Mouse (Mus musculus) forebrain, postnatal 0 days (tissue): ENCODE measurements around the gene 2310034G01Rik. TPM values are rescaled to one million over a fixed set of nuclear protein-coding genes. Genes with fewer than 3 reads are reported as not detected.

Experiments used
- ATAC-seq: fragments of 200-750 bp; cut with Nextera tagmentation; 2 replicates; pipeline ENCODE4 v1.8.0; 2017; ENCODE audit warnings: mild to moderate bottlenecking, moderate library complexity
- DNase-seq: peaks from one replicate; pipeline ENCODE4 v3.0.0-alpha.2; 2015
- H3K27ac ChIP-seq: fragments of 300-500 bp; sonication (generic); 2 replicates; pipeline ENCODE4 v1.5.1; 2014; ENCODE audit warnings: low read depth, mild to moderate bottlenecking, antibody characterized with exemption, low read length, moderate library complexity, mixed read lengths
- H3K27me3 ChIP-seq: fragments of 300-500 bp; sonication (generic); 2 replicates; pipeline ENCODE4 v1.6.1; 2014; ENCODE audit warnings: mild to moderate bottlenecking, low read length, mixed read lengths; ENCODE audit not compliant: insufficient read depth
- H3K36me3 ChIP-seq: fragments of 300-500 bp; sonication (generic); 2 replicates; pipeline ENCODE4 v1.6.1; 2014; ENCODE audit warnings: mild to moderate bottlenecking, moderate library complexity; ENCODE audit not compliant: insufficient read depth
- H3K4me1 ChIP-seq: fragments of 300-500 bp; sonication (generic); 2 replicates; pipeline ENCODE4 v1.6.1; 2014; ENCODE audit warnings: antibody characterized with exemption; ENCODE audit not compliant: insufficient read depth
- H3K4me2 ChIP-seq: fragments of 300-500 bp; sonication (generic); 2 replicates; pipeline ENCODE4 v1.6.1; 2014; ENCODE audit warnings: low read depth, mild to moderate bottlenecking, moderate library complexity
- H3K4me3 ChIP-seq: fragments of 300-500 bp; sonication (generic); 2 replicates; pipeline ENCODE4 v1.5.1; 2014; ENCODE audit warnings: low read depth, low read length, mixed read lengths
- H3K9ac ChIP-seq: fragments of 300-500 bp; sonication (generic); 2 replicates; pipeline ENCODE4 v1.6.1; 2014; ENCODE audit warnings: mild to moderate bottlenecking
- H3K9me3 ChIP-seq: fragments of 300-500 bp; sonication (generic); 2 replicates; pipeline ENCODE4 v1.6.1; 2016; ENCODE audit warnings: low read length
- CTCF ChIP-seq: sonication (generic); IDR thresholded peaks from 2 replicates; pipeline ENCODE4 v1.5.1; 2016; ENCODE audit warnings: antibody characterized with exemption, control low read depth, low read depth
- WGBS: fragments of 180-500 bp; shearing (Covaris S2); extraction: QIAGEN DNeasy Blood & Tissue Kit; methylation state at CpG from one replicate; pipeline ENCODE4 v1.1.7; 2014; 5-methylcytosine and 5-hydroxymethylcytosine counted together
- polyA plus RNA-seq: library from polyadenylated mRNA; unstranded; fragments of >200 nt; fragmentation: Nextera tagmentation; extraction: Ambion mirVana; gene quantifications from 2 replicates; pipeline ENCODE4 v1.2.1, GENCODE M21; 2015
- total RNA-seq: library from RNA; depleted of rRNA; stranded (reverse); fragments of >200 nt; gene quantifications from 2 replicates; pipeline ENCODE4 v1.2.3, GENCODE M21; 2014

The 2310034G01Rik gene
- total and polyA plus RNA-seq, 2 experiments from 2014 or later = 2.3 to 4.3 TPM

GRCm38 (mm10) chr19:46347146-46347545, 3.0 kb downstream of the 2310034G01Rik start:
- H3K9me3 ChIP-seq = no peaks in the 10 kb centered on the region
- TF ChIP-seq CTCF = no peak
- no peak overlapping the region for H3K9ac ChIP-seq
- ATAC-seq = no peak
- H3K27ac ChIP-seq = no peak overlapping the region
- no peak overlapping the region for H3K4me3 ChIP-seq
- no peaks in the 10 kb centered on the region for H3K27me3 ChIP-seq
- no peak for DNase-seq
- 100% methylated on average over 1 of the region's 1 CpGs for WGBS
- H3K36me3 ChIP-seq = no peaks in the 10 kb centered on the region
- H3K4me2 ChIP-seq = no peak overlapping the region
- 0 out of 2 replicates have a peak, but pooled peaks cover 4% of the 10 kb centered on the region for H3K4me1 ChIP-seq

- no peaks in the 10 kb centered on the region for H3K27me3 ChIP-seq
- no peak overlapping the region for H3K9ac ChIP-seq
- no peak for ATAC-seq
- TF ChIP-seq CTCF = no peak
- 23% methylated on average over 7 of the region's 7 CpGs for WGBS
- no peak overlapping the region for H3K4me3 ChIP-seq
- DNase-seq = no peak
- H3K9me3 ChIP-seq = no peaks in the 10 kb centered on the region
- no peak overlapping the region for H3K4me2 ChIP-seq
- no peaks in the 10 kb centered on the region for H3K36me3 ChIP-seq
- H3K4me1 ChIP-seq = 0 out of 2 replicates have a peak, but pooled peaks cover 4% of the 10 kb centered on the region
- H3K27ac ChIP-seq = no peak overlapping the region
Measured at GRCm38 (mm10) chr19:46344710-46345419, 5.2 kb downstream of the 2310034G01Rik start.

GRCm38 (mm10) chr19:46339287-46339971, 10.7 kb downstream of the 2310034G01Rik start:
- Histone ChIP-seq H3K9ac (peak overlapping the region; percentile 65), H3K4me3 (peak overlapping the region; percentile 49; the same call in 1 of the 2 replicates), H3K27ac (peak overlapping the region; percentile 79), H3K9me3 (no peaks in the 10 kb centered on the region), H3K4me2 (peak overlapping the region; percentile 48), H3K4me1 (peaks cover 14% of the 10 kb centered on the region), H3K27me3 (no peaks in the 10 kb centered on the region), H3K36me3 (no peaks in the 10 kb centered on the region)
- no peak for TF ChIP-seq CTCF
- ATAC-seq (peak; percentile 34), DNase-seq (peak; percentile 72)
- 36% methylated on average over 7 of the region's 7 CpGs for WGBS

- no peak for DNase-seq
- peak overlapping the region; percentile 48 for H3K4me2 ChIP-seq
- H3K9ac ChIP-seq = peak overlapping the region; percentile 65
- peak overlapping the region; percentile 49 for H3K4me3 ChIP-seq
- no peaks in the 10 kb centered on the region for H3K27me3 ChIP-seq
- no peaks in the 10 kb centered on the region for H3K9me3 ChIP-seq
- 40% methylated on average over 6 of the region's 6 CpGs for WGBS
- TF ChIP-seq CTCF = no peak
- H3K36me3 ChIP-seq = no peaks in the 10 kb centered on the region
- H3K27ac ChIP-seq = peak overlapping the region; percentile 79
- peak; percentile 26 for ATAC-seq
- peaks cover 14% of the 10 kb centered on the region for H3K4me1 ChIP-seq
Measured at GRCm38 (mm10) chr19:46338942-46339286, 11.2 kb downstream of the 2310034G01Rik start.

- WGBS = 2% methylated on average over 31 of the region's 31 CpGs
- Histone ChIP-seq H3K4me3 (peak within 1 kb of the TSS; percentile 49), H3K4me1 (peaks cover 14% of the 10 kb centered on the region), H3K4me2 (peak within 1 kb of the TSS; percentile 89), H3K9me3 (no peaks in the 10 kb centered on the region), H3K9ac (peak within 1 kb of the TSS; percentile 65), H3K27me3 (no peaks in the 10 kb centered on the region), H3K36me3 (no peaks in the 10 kb centered on the region), H3K27ac (peak within 1 kb of the TSS; percentile 79)
- peak; percentile 75 for TF ChIP-seq CTCF
- ATAC-seq (peak; percentile 89), DNase-seq (peak; percentile 98)
Measured at GRCm38 (mm10) chr19:46338331-46338936, 11.7 kb downstream of the 2310034G01Rik start, which contains the start of gene Cuedc2. Gene Cuedc2, minus strand, starts transcription at chr19:46338702.

GRCm38 (mm10) chr19:46337719-46338330, 12.3 kb downstream of the 2310034G01Rik start:
- no peak for DNase-seq
- H3K27ac ChIP-seq = peak overlapping the region; percentile 71
- no peak for TF ChIP-seq CTCF
- no peaks in the 10 kb centered on the region for H3K9me3 ChIP-seq
- peaks cover 14% of the 10 kb centered on the region for H3K4me1 ChIP-seq
- WGBS = 29% methylated on average over 15 of the region's 15 CpGs
- H3K36me3 ChIP-seq = no peaks in the 10 kb centered on the region
- H3K4me3 ChIP-seq = peak overlapping the region; percentile 49
- ATAC-seq = no peak
- H3K9ac ChIP-seq = peak overlapping the region; percentile 65
- peak overlapping the region; percentile 89 for H3K4me2 ChIP-seq
- no peaks in the 10 kb centered on the region for H3K27me3 ChIP-seq
